Mouse (Mus musculus): ENCODE data around the gene Ciz1.

Ciz1 gene

DNA sequence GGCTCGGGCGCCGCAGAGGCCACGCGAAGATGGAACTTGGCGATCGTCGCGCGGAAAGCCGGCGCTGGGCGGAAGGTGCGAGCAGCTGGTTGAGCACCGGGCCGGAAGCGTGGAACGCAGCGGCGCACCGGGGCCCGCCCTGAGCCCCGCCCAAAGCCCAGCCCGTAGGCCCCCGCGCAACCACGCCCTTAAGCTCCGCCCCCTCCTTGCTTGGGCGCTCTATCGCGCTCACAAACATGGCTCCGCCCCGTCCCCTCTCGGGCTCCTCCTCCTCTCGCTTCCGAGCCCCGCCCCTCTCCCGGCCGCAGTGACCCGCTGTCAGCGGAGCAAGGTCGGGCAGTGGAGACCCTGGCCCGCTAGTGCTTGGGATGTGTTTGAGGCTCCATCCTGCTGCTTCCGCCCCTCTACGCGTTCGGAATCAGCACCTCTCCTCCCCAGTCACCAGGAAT lies 29.7 kb downstream of the Ciz1 start, which contains the start of gene 1110008P14Rik:
Gene 1110008P14Rik (minus strand): TSS at position 164 of the 449 bp plus-strand sequence.
- DNase-seq = peak; percentile 96

DNA sequence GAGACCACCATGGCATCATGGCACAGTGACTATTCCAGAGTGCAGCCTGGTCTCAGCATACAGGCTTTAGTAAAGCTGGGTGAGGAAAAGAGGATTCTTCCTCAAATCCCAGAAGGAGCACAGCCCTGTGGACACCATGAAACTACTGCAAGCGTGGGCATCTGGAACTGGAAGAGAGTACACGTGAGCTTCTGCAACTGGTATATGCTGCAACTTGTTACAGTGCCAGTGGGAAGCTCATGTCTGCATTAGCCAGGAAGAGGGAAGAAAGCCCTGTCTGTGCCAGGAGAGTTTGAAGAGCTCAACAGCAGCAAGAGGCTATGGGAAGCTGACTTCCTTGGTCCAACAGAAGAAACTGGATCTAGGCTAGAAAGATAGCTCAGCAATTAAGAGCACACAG lies 30.6 kb downstream of the Ciz1 start:
- DNase-seq = no peak

DNA sequence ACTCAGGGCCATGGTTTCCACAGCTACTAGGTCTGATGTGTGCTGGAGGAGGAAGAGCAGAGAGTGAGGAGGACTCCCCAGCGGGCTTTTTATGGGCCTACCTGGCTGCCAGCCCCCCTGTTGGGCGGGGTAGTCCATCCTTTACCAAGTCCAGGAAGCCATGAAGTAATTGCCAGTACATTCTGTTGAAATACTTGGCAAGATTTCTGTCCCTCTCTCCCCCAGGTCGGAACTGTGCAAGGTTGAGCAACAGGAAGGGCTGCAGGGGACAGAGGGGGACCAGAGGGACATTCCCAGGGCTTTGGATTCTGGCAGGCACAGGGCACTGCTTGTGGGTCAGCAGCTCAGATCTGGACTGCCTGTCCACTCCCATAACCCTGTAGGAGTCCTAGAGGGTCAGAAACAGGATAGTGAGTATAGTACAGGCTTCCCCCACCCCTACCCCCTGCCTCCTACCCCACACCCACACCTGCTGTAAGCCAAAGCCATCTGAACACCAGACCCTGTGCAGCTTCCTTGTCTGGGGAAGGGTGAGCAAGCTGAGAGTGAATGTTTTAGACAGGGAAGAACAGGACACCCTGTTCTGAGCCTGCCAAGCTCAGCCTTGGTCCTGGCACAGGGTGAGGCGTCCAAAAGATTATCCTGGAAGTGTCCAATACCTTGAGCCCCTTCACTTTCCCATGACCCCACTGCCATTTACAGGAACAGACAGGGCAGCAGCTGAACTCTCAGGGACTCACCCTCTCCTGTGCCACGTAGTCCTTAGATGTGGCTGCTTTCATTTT lies 35.8 kb downstream of the Ciz1 start, which contains the start of gene Lcn2:
Gene Lcn2 (minus strand): TSS at position 547 of the 785 bp plus-strand sequence.
- peak; percentile 38 for DNase-seq

DNA sequence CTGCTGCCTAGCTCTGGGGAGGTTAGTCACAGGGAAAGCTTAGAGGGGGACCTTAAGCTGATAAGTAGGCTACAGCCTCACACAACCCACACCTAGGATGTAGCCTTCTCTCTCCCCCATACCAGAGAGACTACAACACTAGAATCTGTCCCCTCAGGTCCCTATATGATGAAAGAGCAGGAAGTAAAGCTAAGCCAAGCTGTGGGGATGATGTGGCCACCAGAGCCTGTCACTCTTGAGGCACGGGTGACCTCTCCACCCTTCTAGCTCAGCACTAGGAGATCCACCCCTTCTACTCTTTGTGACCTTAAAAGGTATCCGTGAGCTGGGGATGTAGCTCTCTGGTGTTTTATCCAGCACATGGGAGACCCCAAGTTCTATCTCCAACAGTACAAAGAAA lies 37.0 kb downstream of the Ciz1 start:
- no peak for DNase-seq

DNA sequence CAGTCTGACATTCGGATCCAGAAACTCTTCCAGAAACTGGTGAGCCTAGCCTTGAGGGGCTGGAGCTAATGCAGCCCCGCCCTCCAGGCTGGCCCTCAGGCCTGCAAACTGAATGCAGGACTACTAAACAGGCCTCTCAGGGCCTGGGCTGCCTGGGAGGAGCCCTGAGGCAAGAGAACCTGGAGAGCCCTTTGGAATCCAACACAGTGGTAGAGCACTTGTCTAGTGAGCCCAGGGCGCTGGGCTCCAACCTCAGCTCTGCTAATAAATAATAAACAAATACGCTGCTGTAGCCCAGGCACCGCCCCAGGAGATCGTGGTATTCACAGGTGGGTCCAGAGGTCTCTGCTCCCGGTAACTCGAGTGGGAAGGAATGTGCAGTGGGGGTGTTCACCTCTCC lies 38.7 kb downstream of the Ciz1 start:
- peak; percentile 33 for DNase-seq

DNA sequence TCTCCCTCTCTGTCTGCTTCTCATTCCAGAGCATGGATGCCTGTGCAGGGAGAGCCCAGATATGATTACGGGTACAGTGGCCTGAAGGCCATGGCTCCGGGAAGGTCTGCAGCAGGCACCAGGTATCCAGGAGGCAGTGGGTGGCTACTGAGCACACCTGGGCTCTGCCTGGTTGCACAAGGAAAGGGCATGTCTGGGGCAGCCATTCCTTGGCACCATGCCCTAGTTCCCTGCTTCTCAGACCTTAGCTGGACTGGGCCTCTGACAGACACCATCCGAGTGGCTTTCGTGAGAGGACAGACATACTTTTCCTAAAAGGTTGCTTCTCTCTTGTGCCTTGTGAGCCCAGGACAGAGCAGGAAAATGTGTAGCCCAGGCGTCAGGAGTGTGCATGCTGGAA lies 39.9 kb downstream of the Ciz1 start:
- peak; percentile 63 for DNase-seq

DNA sequence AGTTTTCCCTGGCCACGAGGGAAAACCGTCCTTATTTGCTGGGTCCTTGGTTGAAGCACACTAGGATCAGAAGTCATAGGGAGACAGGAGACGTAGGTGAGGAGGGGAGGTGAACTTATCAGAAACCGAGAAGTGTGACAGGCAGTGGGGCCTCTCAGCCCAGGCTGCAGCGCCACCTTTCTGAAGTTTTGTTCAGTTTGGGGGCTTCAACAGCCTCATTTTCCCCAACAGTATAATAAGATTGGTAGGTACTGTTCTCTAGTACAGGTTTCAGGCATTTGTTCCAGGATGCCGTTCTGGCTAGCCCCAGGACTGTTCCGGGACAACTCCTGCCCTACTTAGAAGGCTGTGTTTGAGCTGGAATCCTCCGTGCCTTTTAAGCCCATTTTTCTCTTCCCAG lies 42.8 kb downstream of the Ciz1 start:
- peak; percentile 71 for DNase-seq

DNA sequence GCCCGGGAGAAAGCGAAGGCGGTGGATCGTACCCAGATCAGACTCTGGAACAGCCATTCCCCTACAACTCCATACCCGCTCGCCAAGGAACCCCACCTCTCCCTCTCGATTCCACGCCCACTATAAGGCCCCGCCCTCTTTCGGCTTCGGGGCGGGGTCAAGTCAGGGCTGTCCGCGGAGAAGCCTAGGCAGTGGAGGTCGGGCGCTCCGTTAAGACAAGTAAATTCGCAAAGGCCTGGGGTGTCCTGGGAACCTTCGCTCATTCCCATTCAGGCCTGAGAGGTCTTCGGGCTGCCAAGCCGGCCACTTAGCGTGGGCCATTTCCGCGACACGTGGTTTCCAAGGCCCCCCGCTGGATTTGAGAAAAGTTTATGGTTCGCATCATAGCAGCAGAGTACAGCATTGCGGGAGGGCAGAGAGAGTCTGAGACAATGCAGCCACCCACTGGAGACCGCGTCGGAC lies 43.4 kb downstream of the Ciz1 start, which contains the start of gene Ptges2:
Gene Ptges2 (plus strand): TSS at position 413 of the 462 bp plus-strand sequence.
- peak; percentile 94 for DNase-seq

DNA sequence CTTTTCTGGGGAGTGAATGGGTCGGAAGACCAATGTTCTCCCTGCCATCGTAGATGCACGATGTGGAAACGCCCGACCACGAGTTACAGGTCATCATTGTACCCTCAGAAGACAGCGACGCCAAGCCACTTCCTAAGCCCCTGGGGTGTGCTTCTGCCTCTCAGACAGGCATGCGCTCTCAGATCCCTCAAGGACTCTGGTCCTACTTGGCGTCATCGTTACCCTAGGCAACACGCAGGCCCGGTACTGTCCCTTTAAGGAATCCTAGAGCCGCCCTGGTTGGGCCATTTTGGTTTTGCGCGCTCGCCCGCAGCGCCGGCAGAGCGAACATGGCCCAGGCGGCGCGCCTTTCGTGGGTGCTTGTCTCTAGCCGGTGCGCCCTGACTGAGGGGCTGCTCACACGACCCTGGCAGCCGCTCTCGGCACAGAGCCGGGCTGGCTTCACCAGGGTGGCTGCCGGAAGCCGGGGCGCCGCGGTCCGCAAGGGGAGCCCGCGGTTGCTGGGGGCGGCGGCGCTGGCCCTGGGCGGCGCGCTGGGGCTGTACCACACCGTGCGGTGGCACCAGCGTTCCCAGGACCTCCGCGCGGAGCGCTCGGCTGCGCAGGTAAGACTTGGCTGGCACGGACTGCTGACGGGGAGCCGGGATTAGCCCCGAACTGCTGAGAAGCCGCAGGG lies 44.0 kb downstream of the Ciz1 start:
- DNase-seq = peak; percentile 95

DNA sequence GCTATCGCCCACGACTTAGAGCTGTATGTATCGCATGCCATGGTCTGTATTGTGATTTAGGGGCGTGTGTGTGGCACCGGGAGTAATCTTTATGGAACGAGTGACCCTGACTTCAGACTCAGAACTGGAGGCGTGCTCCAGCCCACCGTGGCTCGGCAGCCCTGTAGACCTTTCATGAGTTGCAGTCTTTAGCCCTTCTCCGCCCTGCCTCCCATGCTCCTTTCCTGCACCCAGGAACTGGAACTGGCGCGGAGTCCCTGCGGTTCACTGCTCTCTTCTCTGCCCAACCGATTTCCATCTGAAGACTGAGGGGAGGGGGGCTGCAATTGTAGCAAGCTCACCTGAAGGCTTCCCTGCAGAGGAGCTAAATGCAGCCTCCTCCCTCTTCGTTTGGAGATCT lies 44.6 kb downstream of the Ciz1 start:
- no peak for DNase-seq

DNA sequence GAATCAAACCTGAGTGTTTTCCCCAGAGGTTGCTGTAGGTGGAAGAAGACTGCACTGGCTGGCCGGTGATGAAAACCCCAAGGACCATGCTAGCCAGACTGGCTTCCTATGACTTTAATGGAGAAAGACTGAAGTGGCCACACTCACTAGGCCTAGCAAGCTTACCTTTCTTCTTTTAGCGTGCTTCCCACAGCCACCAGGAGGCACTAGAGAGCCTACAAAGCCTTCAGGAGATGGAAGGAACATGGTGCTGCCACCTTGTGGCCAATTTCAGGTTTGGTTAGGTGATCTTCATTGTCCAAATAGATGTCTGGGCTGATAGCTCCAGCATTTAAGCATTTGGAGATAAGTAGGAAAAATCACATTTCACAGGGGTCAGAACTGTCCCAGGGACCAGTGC lies 52.5 kb downstream of the Ciz1 start:
- peak; percentile 96 for DNase-seq

DNA sequence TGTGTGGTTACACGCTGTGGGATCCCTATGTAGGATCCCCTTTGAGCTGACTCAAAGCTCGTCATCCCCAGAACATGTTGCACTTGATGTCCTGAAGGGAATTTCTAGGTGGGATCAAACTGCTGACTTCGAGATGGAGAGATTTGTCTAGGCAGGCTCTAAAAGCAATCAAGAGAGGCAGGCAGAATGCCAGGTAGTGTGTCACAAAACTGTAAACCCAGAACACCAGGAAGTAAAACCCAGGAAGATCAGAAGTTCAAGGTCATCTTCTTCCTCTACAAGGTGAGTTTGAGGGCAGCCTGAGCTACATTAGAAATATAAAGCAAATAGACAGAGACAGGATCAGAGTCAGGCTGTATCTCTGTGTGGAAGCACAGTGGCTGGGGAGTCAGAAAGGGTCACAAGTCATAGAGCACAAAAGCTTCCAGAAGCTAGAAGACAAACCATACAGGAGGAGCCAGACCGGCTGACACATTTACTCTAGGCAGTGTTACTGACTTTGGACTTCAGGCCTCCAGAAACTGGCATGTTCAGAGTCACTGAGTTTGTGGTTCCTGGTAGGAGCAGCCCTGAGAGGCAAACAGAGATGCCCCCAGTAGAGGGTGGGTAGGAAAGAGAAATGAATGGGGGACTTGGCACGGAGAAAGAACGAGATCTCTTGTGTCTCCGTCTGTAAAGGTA lies 55.2 kb downstream of the Ciz1 start:
- no peak for DNase-seq

DNA sequence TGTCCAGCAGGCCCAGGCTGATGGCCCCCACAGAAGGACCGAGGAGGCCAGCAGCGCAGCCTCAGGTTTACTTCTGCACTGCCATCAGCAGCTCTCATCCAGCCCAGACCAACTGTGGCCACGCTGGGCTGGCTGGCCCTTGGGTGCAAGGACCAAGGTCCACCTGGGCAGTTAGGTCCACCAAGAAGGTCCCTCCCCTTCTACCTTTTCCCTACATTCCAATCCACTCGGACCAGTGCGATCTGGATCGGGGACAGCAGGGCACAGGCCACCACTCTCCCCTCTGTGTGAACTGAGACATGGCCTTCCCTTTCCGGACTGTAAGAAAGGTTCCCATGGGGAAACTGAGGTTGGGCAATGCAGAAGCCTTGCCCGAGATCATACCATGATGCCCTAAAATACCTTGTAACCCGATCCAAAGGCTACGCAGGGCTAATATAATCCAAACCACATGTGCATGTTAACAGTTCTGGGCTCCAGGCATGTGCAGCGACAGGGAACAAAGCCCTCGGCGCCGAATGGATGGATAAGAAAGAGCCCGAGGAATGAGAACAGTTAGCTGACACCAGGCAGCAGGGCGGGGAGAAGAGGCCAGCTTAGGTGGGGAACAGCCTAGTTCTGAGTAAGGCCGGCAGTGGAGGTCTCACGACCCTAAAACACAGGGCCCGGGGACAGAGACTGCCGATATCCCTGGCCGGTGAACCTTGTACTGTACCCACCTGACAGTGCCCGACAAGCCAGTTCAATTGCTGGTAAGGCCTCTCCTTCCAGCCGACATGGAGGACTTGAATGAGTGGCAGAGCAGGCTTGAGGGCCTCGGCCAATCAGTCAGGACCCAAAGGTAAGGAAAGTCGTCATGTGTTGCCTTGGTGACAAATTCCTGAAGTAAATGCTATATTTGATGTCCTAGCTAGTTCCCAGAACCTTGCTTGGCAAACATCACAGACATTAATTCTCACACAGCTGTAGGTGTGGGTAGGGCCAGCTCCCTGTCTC lies 56.6 kb downstream of the Ciz1 start:
- DNase-seq = no peak

DNA sequence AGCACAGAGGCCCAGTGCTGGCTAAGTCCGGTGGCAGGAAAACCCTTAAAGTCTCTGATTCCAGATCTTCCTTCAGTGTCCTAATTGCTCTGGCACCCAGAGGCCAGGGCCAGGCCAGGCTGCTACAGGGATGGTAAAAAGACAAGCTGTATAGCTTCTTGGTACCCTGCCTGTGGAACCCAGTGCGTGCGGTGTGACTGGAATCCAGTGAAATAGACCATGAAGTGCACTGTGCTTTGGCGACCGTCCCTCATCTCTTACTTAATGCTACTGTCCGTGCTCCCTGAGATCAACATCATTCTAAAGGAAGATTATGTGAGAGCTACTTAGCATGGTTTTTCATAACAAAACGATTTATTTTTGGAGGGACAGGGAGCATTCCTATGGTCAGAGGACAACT lies 59.3 kb downstream of the Ciz1 start:
- DNase-seq = no peak

DNA sequence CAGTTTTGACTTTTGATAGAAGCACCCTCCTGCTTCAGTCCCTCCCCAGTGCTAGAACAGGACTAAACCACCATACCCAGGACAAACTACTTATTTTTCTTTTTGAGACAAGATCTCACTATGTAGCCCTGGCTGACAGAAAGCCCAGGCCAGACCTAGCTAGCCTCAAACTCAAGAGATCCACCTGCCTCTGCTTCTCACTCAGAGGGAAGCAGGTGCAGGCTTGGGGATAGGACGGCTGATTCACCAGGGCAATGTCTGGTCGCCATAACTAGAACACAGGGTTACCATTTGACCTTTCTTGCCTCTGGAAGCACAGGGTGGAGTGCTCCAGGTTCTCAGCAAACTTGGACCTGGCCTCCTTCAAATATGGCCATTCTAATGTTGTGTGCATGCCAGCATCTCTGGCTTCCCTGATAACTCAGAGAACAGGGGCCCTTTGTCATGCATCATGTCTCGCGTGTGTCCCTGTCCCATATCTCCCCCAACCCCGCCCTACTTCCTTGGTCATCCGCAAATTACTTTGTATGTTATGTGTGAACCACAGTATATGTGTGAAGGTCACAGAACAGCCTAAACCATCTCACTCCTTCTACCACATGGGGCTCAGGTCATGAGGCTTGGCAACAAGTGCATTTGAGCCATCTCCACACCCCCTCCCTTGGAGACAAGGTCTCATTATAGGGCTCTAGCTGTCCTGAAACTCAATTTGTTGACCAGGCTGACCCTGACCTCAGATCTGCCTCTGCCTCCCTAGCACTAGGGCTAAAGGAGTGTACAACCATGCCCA lies 60.8 kb downstream of the Ciz1 start:
- no peak for DNase-seq

DNA sequence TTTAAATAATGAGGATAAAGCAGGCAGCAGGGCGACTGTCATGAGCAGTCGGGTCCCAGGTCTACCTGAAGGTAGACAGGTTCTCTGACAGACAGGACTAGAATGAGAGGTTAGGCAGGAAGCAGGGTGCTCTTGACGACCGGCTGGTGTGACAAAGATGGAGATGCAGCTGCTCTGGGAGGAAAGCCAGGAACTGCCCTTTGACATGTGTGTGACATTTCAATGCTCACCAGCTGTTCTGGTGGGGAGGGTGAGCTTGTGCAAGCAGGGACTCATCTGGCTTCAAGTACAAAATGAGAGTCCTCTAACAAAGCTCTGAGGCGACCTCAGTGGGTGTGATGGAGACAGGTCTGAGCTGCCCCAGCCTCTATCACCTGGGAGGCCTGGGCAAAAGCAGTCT lies 61.8 kb downstream of the Ciz1 start:
- peak; percentile 84 for DNase-seq

DNA sequence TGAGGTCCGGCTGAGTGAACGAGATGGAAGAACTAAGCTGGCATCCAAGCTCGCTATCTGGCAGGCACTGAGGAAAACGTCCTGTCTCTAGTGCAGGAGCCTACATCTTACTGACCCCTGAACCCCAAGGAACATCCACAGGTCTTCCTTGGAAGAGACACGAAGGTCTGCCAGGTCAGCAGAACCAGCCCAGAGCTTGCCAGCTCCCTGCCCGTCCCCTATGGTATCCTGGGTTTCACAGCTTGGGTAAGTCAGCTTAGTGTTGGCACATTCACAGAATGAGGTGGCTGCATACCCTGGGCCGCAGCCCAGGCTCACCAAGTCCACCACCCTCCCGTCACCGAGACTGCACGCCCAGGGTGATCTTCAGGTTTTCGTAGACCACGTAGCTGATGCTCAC lies 63.7 kb downstream of the Ciz1 start:
- no peak for DNase-seq

DNA sequence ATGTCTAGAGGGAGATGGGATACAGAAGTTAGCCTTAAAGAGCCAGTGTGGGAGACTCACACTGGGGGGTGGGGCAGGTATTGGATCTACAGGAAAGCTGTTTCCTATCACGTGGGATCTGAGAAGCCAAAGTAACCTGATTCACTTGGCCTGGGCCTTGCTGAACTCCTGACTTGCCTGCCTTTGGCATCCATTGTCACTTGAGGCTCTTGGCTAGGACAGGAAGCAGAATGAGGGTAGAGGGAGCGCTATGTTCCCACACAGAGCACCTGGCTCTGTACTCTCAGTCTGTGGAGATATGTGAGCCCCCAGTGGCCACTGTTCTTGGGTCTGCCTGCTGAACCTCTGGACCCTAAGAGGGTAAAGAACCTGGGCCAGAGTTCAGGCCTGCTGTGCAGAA lies 64.4 kb downstream of the Ciz1 start:
- DNase-seq = no peak

DNA sequence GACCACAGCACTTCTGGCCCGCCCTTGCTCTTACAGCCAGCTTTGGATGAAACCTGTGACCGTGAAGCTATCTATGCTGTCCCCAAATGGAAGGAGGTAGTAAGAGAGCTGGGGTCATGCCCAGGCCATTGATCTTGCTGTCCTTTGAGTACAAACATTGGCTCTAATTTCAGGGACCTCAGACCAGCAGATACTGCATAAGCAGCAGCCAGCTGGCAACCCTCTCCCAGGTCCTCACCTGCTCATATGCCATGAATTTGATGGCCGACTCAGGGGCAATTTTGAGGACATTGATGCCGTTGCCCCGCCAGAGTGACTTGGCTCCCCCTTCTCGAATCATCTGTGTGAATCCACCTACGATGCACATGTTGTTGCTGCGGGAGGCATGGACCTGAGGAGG lies 65.4 kb downstream of the Ciz1 start:
- no peak for DNase-seq

DNA sequence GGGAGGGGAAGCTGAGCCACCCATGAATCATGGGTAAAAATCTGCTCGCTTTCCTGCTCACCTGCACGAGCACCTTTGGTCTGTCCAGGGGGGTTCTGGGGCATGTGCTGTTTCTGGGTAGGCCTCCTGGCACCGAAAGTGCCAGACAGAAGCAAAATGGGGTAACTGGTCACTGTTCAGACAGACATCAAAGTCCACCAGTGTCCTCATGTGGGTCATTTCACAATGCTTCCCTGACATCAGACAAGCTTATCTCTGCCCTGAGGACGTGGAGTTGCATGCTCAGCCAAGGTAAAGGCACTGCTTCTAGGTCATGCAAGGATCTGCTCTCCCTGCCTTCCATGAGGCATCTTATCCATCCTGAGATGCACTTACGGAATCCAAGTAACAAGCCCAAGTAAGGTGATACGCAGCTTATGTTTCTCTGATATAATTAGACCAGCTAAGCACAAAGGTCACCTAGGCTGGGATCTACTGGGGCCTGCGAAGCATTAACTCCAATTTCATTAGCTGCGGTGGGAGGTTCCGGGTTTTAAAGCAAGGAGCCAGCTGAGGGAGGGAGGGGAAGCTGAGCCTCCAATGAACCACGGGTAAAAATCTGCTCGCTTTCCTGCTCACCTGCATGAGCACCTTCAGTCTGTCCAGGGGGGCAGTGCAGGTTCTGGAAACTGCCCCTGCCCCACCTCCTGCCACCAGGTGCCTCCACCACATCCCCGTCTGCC lies 66.5 kb downstream of the Ciz1 start:
- DNase-seq = no peak

DNA sequence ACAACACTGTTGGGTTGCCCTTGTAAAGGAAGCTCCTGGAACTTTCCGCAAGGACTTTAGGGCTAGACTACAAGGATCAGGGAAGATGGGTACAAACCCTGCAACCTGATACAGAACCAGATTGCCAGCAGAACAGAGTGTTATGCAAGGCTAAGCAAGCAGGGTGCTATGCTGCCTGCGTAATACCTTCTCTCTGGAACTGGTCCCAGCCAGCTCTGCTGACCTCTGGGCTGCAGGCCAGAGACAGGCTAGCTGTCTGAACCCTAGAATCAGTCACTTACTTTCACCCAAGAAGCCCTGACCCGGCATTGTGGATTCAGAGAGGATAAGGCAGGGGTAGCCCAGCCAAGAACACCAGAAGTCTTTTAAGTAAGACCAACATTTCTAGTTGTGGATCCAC lies 67.2 kb downstream of the Ciz1 start:
- peak; percentile 63 for DNase-seq
